Mouse (Mus musculus): Measurements from ENCODE around the gene Mios.

GRCm38 (mm10) chr6:8188599-8189233, 20.3 kb upstream of the Mios start:
- TF ChIP-seq USF2 (IDR thresholded peaks at IDR 0.05; ENCODE audit: borderline replicate concordance in 1 of 2, insufficient read depth in 1 of 2, low read depth in 1 of 2, low read length in 2 of 2) (no peak), ETS1 (IDR thresholded peaks at IDR 0.05; ENCODE audit: low read depth, low read length) (no peak), GATA1 (IDR thresholded peaks at IDR 0.05; ENCODE audit: low read depth, low read length) (no peak), CTCF (IDR thresholded peaks at IDR 0.05 in 2 of 3, conservative IDR thresholded peaks at IDR 0.05 in 1 of 3; ENCODE audit: control insufficient read depth in 1 of 3, insufficient read depth in 1 of 3, low read depth in 2 of 3, low read length in 3 of 3, poor library complexity in 1 of 3, severe bottlenecking in 1 of 3) (peak in 1 of 3 experiments; percentile 56; a peak in 2 of 6 replicates), TBP (IDR thresholded peaks at IDR 0.05; ENCODE audit: low read depth, low read length) (no peak), BHLHE40 (IDR thresholded peaks at IDR 0.05; ENCODE audit: borderline replicate concordance, low read depth, low read length) (no peak), ZC3H11A (IDR thresholded peaks at IDR 0.05; ENCODE audit: low read depth, low read length) (peak; percentile 36), MYC (IDR thresholded peaks at IDR 0.05; ENCODE audit: low read depth, low read length) (no peak), POLR2A (IDR thresholded peaks at IDR 0.05; ENCODE audit: control insufficient read depth in 1 of 2, insufficient read depth in 1 of 2, low read depth in 1 of 2, low read length in 2 of 2, poor library complexity in 1 of 2) (no peak), USF1 (IDR thresholded peaks at IDR 0.05; ENCODE audit: low read depth, low read length) (no peak), NELFE (IDR thresholded peaks at IDR 0.05; ENCODE audit: low read depth, low read length) (no peak), EP300 (IDR thresholded peaks at IDR 0.05; ENCODE audit: low read depth in 1 of 2, low read length in 2 of 2) (no peak), SMC3 (IDR thresholded peaks at IDR 0.05; ENCODE audit: low read depth, low read length) (peak; percentile 61), POLR2AphosphoS5 (IDR thresholded peaks at IDR 0.05; ENCODE audit: borderline replicate concordance, low read depth, low read length) (no peak)
